Mouse (Mus musculus) macrophage (primary cell): ENCODE data around the gene Lamp3. TPM values are rescaled to one million over a fixed set of nuclear protein-coding genes. Genes with fewer than 3 reads are reported as not detected.
"Not testable (repeated sequence)": the region's sequence is repeated elsewhere in the genome, so short reads cannot be mapped to it uniquely, and the experiment has no call there.

ENCODE experiments used
- H3K27ac ChIP-seq: fragments of 350-480 bp; formaldehyde crosslinking; 2 replicates; pipeline ENCODE4 v1.9.0; 2021
- H3K36me3 ChIP-seq: fragments of 350-480 bp; formaldehyde crosslinking; 2 replicates; pipeline ENCODE4 v1.9.0; 2021; ENCODE audit errors: inconsistent target
- H3K4me3 ChIP-seq: fragments of 350-480 bp; formaldehyde crosslinking; 2 replicates; pipeline ENCODE4 v1.9.0; 2021; ENCODE audit errors: inconsistent target
- H3K79me2 ChIP-seq: fragments of 350-480 bp; formaldehyde crosslinking; 2 replicates; pipeline ENCODE4 v1.9.0; 2021; ENCODE audit errors: inconsistent target
- WGBS: methylation state at CpG from one replicate; pipeline ENCODE4 v1.1.7; 2026; ENCODE audit warnings: inconsistent platforms; ENCODE audit not compliant: missing documents; 5-methylcytosine and 5-hydroxymethylcytosine counted together
- polyA plus RNA-seq: library from polyadenylated mRNA; stranded (reverse); fragments of 250-400 nt; gene quantifications from 3 replicates; pipeline ENCODE4 v1.2.4, GENCODE M21; 2018; ENCODE audit warnings: inconsistent platforms
- total RNA-seq, 78 experiments: library from RNA; depleted of rRNA; stranded (reverse); fragments of 250-400 nt; gene quantifications; 1 replicate in 9 of 78; 2 replicates in 24 of 78; 3 replicates in 43 of 78; 4 replicates in 2 of 78; pipeline ENCODE4 v1.2.4; 2018; ENCODE audit warnings: inconsistent platforms in 56 of 78

Lamp3 gene
- total RNA-seq (2018; cell fraction: chromatin; rRNA removed): under 1 TPM in 2 of 26 experiments, not detected in 24; 0.23 to 0.34 TPM
- not detected for total RNA-seq (2018; cell fraction: cytosol; rRNA removed)
- total RNA-seq (2018; cell fraction: nucleus; rRNA removed): not detected
- polyA plus RNA-seq: not detected in 3 replicates

- Histone ChIP-seq H3K4me3 (no peak within 1 kb of the TSS), H3K27ac (no peak within 1 kb of the TSS), H3K36me3 (no peaks in the 10 kb centered on the region), H3K79me2 (no peaks in the 10 kb centered on the region)
Measured at GRCm38 (mm10) chr16:19706216-19706615, at the start of gene Lamp3. Lamp3 (minus strand) TSS chr16:19706375.

DNA sequence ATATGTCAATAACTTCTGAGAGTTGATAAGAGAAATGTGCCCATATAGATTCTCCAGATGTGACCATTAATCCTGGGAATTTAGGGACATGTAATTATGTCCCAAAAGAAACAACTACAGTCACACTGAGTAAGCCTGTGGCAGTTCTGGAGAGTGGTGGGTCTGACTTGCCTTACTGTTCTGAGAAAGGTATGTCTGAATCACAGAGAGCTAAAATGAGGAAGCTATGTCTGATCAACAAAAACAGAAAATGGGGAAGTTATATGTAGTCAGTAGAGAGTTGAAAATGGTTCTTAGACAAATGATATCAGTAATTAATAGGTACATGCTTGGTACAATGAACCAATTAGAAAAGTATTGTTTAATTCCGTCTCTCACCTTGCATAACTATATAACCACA is 26.7 kb upstream of the Lamp3 start:
- Histone ChIP-seq H3K79me2 (no peaks in the 10 kb centered on the region), H3K36me3 (no peaks in the 10 kb centered on the region), H3K27ac (no peak overlapping the region), H3K4me3 (no peak overlapping the region)
- 75% methylated on average over 1 of the region's 1 CpGs for WGBS

DNA sequence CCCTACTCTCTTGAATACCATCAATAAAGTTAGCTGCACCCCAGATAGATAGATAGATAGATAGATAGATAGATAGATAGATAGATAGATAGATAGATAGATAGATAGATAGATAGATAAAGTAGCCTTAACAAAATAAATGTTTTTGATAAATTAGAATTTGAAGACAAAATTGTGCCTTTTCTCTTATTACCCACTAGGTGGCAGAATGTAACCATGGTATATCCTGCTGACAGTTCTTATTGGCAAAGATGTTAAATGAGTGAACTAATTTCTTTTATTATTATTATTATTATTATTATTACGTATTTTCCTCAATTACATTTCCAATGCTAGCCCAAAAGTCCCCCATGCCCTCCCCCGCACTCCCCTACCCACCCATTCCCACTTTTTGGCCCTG is 18.0 kb upstream of the Lamp3 start:
- not testable (repeated sequence) for H3K27ac ChIP-seq, H3K79me2 ChIP-seq, H3K4me3 ChIP-seq, H3K36me3 ChIP-seq
- WGBS: 17% methylated on average over 1 of the region's 2 CpGs

DNA sequence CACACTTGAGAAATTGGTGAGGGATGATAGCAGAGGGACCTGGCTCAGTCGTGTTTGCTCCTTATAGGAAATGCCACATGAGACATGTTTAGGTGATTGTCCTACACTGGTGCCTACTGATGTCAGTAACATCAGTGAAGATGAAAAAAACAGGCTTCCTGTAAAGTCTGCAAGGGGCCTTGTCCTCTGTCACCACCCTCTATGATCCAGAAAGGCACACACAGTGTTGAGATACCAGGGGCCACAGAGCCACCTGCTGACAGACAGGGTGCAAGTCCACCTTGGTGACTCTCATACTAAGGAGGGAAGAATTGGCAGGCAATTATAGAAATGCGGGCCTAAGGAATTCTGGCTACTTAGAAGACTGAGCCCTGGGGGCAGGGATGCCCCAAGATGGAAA is 14.8 kb upstream of the Lamp3 start:
- no peak overlapping the region for H3K27ac ChIP-seq
- H3K36me3 ChIP-seq: no peaks in the 10 kb centered on the region
- 79% methylated on average over 2 of the region's 2 CpGs for WGBS
- H3K79me2 ChIP-seq: no peaks in the 10 kb centered on the region
- no peak overlapping the region for H3K4me3 ChIP-seq

GRCm38 (mm10) chr16:19707381-19707780 is 1.2 kb upstream of the Lamp3 start:
- Histone ChIP-seq H3K27ac (no peak overlapping the region), H3K4me3 (no peak overlapping the region), H3K36me3 (no peaks in the 10 kb centered on the region), H3K79me2 (no peaks in the 10 kb centered on the region)
- WGBS: 90% methylated on average over 1 of the region's 1 CpGs

DNA sequence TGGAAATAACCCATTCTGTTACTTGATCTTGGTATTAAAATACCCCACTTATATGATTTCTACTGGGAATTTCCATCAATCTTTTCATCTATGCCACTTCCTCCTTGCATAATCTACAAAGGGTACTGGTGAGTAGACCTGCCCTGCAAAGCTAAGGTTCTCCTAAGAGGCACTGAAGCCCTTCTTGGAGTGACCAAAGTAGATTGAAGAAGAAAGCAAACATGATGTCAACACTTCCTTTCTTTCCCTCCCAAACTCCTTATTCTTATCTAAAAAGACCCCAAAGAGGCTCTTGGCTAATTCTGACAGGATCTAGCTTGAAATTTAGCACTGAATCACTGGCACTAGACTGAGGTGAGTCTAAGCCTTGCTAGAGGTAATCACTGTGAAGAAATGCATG is 7.0 kb downstream of the Lamp3 start:
- Histone ChIP-seq H3K36me3 (no peaks in the 10 kb centered on the region), H3K27ac (no peak overlapping the region), H3K4me3 (no peak overlapping the region), H3K79me2 (no peaks in the 10 kb centered on the region)

- no peaks in the 10 kb centered on the region for H3K36me3 ChIP-seq
- no peak overlapping the region for H3K4me3 ChIP-seq
- no peaks in the 10 kb centered on the region for H3K79me2 ChIP-seq
- no peak overlapping the region for H3K27ac ChIP-seq
- 63% methylated on average over 2 of the region's 2 CpGs for WGBS
Measured at GRCm38 (mm10) chr16:19670768-19671357, 35.3 kb downstream of the Lamp3 start.

DNA sequence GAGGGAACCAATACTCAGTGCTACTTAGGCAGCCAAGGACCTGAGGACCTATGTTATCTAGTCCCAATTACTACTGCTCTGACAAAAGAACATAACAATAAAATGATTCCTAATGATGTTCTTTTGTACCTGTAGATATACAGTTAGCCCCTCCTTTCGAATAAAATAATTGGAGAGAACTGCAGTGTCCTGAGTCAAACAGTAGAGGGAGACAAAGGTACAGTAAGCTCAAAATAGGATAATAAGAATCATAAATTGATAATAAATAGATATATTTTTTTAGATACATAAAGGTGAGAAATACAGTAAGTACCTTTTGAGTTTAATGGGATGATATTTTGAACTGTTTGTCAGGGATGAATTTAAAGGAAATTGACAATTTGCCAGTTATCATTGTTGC is 39.9 kb downstream of the Lamp3 start:
- H3K27ac ChIP-seq: no peak overlapping the region
- no peak overlapping the region for H3K4me3 ChIP-seq
- no peaks in the 10 kb centered on the region for H3K36me3 ChIP-seq
- no peaks in the 10 kb centered on the region for H3K79me2 ChIP-seq
- WGBS: 17% methylated on average over 1 of the region's 1 CpGs

- WGBS: 100% methylated on average over 1 of the region's 1 CpGs
- Histone ChIP-seq H3K4me3 (no peak within 1 kb of the TSS), H3K27ac (no peak within 1 kb of the TSS), H3K79me2 (no peaks in the 10 kb centered on the region), H3K36me3 (no peaks in the 10 kb centered on the region)
Measured at GRCm38 (mm10) chr16:19629816-19630215, 76.4 kb downstream of the Lamp3 start, which contains the start of gene Olfr171. Olfr171 (minus strand) TSS chr16:19629916.

- not testable (repeated sequence) for H3K27ac ChIP-seq, H3K79me2 ChIP-seq, H3K4me3 ChIP-seq, H3K36me3 ChIP-seq
- WGBS: 86% methylated on average over 1 of the region's 2 CpGs
Measured at GRCm38 (mm10) chr16:19611782-19612181, 94.4 kb downstream of the Lamp3 start, which contains the start of gene Olfr170. Olfr170 (minus strand) TSS chr16:19611882.

Other genes with a start within 250 kb of the Lamp3 start
- not detected in 3 replicates for gene Olfr166, start 222.7 kb downstream of the Lamp3 start, polyA plus RNA-seq
- gene Olfr167, start 184.1 kb downstream of the Lamp3 start, polyA plus RNA-seq: not detected in 3 replicates
- not detected in 3 replicates for gene Olfr168, start 170.8 kb downstream of the Lamp3 start, polyA plus RNA-seq
- gene Olfr169, start 134.6 kb downstream of the Lamp3 start, polyA plus RNA-seq: not detected in 3 replicates
- not detected in 3 replicates for gene Olfr170, start 94.5 kb downstream of the Lamp3 start, polyA plus RNA-seq
- gene Olfr171, start 76.5 kb downstream of the Lamp3 start, polyA plus RNA-seq: not detected in 3 replicates
- 0.46 to 1.4 TPM (median 0.54 TPM) in 3 replicates for gene B3gnt5, start 53.8 kb upstream of the Lamp3 start, polyA plus RNA-seq